Mouse (Mus musculus): ENCODE results near the gene Rac3. TPM values are rescaled to one million over a fixed set of nuclear protein-coding genes. Genes with fewer than 3 reads are reported as not detected.
"Not testable (repeated sequence)": the region's sequence is repeated elsewhere in the genome, so short reads cannot be mapped to it uniquely, and the experiment has no call there.

The Rac3 gene
- total RNA-seq, 1 experiment from 2014 or later, result not detected

DNA sequence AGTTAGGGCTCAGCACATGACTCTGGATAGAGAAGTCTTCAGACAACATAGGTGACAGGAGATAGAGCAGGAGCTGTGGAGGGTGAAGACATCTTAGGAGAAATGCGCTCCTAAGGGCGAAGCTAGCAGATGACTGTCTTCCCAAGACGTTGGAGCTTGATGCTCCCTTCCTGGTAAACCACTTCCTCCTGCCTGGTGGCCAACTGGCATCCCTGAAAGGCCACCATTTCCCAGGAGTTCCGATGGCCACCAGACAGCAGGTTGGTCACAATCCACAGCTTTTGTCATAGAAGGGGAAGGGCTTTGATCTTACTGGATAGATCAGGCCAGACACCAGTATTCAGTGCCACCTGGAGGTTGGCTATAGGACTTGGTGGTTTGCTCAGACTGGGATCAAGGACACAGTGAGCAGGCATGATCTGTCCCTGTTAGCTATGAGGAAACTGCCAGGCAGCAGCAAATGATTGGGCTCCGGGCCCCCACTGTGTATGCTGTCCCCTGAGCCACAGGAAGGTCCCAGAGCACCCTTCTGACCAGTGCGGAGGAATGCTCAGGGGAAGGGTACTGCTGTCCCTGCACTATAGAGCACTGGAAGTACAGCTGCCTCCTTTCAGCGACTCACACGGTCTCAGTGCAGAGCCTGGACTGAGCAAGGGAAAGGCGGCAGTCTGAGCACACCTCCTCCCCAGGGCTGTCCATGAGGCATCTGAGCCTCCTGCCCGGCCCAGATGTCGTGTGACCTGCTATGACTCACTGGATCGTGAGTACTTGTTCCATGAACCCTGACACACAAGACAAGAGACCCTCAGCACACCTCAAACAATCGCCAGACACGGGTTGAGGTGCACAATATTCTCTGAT is 40.8 kb downstream of the Rac3 start:
- ATAC-seq (ENCODE audit: extremely low read depth, insufficient number of reproducible peaks, low FRiP score, poor library complexity, severe bottlenecking), result no peak

DNA sequence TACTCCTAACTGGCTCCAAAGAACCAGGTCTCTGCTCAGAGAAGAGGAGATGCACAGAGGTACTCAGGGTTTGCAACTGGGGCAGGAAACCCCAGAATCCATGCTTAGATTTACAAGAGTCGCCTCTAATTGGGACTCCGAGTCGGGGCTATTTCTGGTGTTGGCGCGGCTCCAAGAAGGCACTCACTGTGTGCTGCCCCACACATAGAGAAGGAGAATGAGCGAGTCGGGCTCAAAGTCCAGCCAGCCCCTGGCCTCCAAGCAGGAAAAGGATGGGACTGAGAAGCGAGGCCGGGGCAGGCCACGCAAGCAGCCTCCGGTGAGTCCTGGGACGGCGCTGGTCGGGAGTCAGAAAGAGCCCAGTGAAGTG is 41.4 kb downstream of the Rac3 start, which contains the start of gene Hmga1b:
Hmga1b (plus strand) TSS at position 123 of the 370 bp plus-strand sequence.
- ATAC-seq (ENCODE audit: extremely low read depth, insufficient number of reproducible peaks, low FRiP score, poor library complexity, severe bottlenecking), result not testable (repeated sequence)

DNA sequence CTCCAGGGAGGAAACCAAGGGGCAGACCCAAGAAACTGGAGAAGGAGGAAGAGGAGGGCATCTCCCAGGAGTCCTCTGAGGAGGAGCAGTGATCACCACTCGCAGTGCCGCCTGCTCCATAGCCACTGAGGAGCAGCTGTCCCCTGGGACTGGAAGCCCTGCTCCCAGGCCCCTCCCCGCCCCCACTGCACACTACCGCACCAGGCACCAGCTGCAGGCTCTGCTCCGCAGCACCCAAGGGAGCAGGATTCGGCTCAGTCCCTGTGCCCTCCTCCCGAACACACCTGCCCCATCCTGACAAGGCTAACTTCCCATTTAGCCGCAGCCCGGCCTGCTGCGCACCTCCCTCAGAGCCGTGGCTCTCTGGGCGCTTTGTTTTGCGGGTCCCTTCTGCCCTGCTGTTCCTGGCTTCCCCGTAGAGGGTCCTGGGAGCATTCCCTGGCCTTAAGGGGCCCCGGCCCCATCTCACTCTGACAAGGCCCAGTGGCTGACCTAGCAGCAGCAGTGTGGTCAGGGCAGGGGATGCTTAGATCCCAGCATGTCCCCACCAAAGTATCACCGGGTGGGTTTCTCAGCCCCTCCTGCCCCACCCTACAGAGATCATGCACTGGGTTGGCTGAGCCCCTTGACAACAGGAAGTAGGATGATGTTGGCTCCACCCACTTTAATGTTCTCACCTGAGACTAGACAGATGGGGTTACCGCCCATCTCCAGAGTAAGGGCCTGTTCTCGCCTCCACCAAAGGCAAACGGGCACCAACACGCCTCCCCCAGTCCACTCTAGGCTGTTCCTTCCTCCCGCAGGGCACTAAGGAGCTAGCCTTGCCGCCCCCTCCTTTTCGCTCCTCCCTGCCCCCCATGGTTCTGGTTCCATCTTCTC is 42.1 kb downstream of the Rac3 start:
- not testable (repeated sequence) for ATAC-seq (ENCODE audit: extremely low read depth, insufficient number of reproducible peaks, low FRiP score, poor library complexity, severe bottlenecking)

DNA sequence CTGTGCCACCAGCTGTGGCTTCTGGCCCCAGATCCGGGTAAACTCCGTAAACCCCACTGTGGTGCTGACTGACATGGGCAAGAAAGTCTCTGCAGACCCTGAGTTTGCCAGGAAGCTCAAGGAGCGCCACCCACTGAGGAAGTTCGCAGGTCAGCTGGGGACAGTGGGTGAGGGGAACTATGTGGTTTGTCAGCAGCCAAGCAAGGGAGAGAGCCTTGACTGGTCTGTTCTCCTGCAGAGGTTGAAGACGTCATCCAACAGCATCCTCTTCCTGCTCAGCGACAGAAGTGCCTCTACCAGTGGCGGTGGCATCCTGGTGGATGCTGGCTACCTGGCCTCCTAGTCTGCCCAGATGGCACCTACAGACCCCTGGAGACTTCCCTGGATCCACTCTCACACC is 45.8 kb downstream of the Rac3 start:
- peak; percentile 22 for ATAC-seq (ENCODE audit: extremely low read depth, insufficient number of reproducible peaks, low FRiP score, poor library complexity, severe bottlenecking)

DNA sequence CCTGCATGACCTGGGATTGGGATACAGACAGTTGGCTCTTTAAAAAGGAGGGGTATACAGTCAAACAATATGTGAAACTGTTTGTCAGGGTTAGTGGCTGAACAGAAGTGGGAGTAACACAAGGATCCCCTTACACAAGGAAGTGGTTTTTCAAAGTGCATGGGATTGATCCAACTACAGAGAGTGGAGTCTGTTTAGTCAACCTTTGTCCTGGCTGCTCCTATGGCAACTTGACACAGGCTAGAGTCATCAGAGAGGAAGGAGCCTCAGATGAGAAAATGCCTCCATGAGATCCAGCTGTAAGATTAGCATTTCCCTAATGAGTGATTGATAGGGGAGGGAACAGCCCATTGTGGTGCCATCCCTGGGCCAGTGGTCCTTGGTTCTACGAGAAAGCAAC is 46.9 kb downstream of the Rac3 start:
- ATAC-seq (ENCODE audit: extremely low read depth, insufficient number of reproducible peaks, low FRiP score, poor library complexity, severe bottlenecking), result no peak

DNA sequence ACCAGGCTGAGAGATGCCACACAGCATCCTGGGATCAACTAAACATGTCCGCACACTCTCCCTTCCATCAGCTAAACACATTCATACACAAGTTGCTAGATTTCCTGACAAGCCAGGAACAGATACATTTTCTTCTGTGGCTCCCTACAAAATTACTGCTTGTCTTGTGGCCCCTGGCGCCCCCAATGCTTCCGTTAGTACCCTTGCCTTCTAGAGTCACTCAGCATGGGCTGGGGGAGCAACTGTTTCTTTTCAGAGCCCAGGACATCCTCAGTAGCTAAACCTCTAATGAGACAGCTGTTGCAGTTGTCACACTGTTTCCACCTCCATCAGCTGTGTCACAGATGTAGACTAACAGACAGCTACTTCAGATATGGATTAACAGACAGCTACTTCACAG is 51.5 kb downstream of the Rac3 start:
- no peak for ATAC-seq (ENCODE audit: extremely low read depth, insufficient number of reproducible peaks, low FRiP score, poor library complexity, severe bottlenecking)

Other genes with a start within 250 kb of the Rac3 start
- gene Mrpl12, start 236.9 kb upstream of the Rac3 start, total RNA-seq (2017), result 20.8 and 24.1 TPM in 2 replicates
- gene Slc25a10, start 229.6 kb upstream of the Rac3 start, total RNA-seq (2017), result 5.0 and 7.9 TPM in 2 replicates
- gene Gcgr, start 190.8 kb upstream of the Rac3 start, total RNA-seq (2017), result 0.23 TPM in 1 of 2 replicates, not detected in the other
- 15.0 and 16.9 TPM in 2 replicates for gene Mcrip1, start 171.7 kb upstream of the Rac3 start, total RNA-seq (2017)
- gene Ppp1r27, start 170.3 kb upstream of the Rac3 start, total RNA-seq (2017), result not detected in 2 replicates
- 122 and 155 TPM in 2 replicates for gene P4hb, start 148.2 kb upstream of the Rac3 start, total RNA-seq (2017)
- gene Arhgdia, start 139.8 kb upstream of the Rac3 start, total RNA-seq (2017), result 166 and 185 TPM in 2 replicates
- 52.7 and 88.0 TPM in 2 replicates for gene Alyref, start 123.1 kb upstream of the Rac3 start, total RNA-seq (2017)
- 15.7 and 22.0 TPM in 2 replicates for gene Anapc11, start 123.0 kb upstream of the Rac3 start, total RNA-seq (2017)
- not detected in 2 replicates for gene Npb, start 113.0 kb upstream of the Rac3 start, total RNA-seq (2017)
- gene Pcyt2, start 103.5 kb upstream of the Rac3 start, total RNA-seq (2017), result 31.7 and 47.8 TPM in 2 replicates
- 181 and 194 TPM in 2 replicates for gene Sirt7, start 96.2 kb upstream of the Rac3 start, total RNA-seq (2017)
- 25.5 and 33.5 TPM in 2 replicates for gene Mafg, start 87.9 kb upstream of the Rac3 start, total RNA-seq (2017)
- gene Pycr1, start 77.7 kb upstream of the Rac3 start, total RNA-seq (2017), result 1.6 TPM in 1 of 2 replicates, not detected in the other
- gene Myadml2, start 73.3 kb upstream of the Rac3 start, total RNA-seq (2017), result not detected in 2 replicates
- gene Notum, start 60.3 kb upstream of the Rac3 start, total RNA-seq (2017), result not detected in 2 replicates
- 59.7 and 74.8 TPM in 2 replicates for gene Aspscr1, start 48.5 kb upstream of the Rac3 start, total RNA-seq (2017)
- gene Cenpx, start 7.7 kb upstream of the Rac3 start, total RNA-seq (2017), result 24.2 and 44.7 TPM in 2 replicates
- gene Lrrc45, start 7.5 kb upstream of the Rac3 start, total RNA-seq (2017), result 47.1 and 47.6 TPM in 2 replicates
- 6.8 and 8.1 TPM in 2 replicates for gene Dcxr, start 5.8 kb downstream of the Rac3 start, total RNA-seq (2017)
- 0.81 TPM in 1 of 2 replicates, not detected in the other for gene Cbr2, start 10.6 kb downstream of the Rac3 start, total RNA-seq (2017)
- 26.0 and 37.3 TPM in 2 replicates for gene Hmga1b, start 41.3 kb downstream of the Rac3 start, total RNA-seq (2017)
- gene Rfng, start 62.7 kb downstream of the Rac3 start, total RNA-seq (2017), result 3.8 and 5.9 TPM in 2 replicates
- 59.6 and 60.3 TPM in 2 replicates for gene Gps1, start 62.8 kb downstream of the Rac3 start, total RNA-seq (2017)
- 30.9 and 32.5 TPM in 2 replicates for gene Dus1l, start 74.9 kb downstream of the Rac3 start, total RNA-seq (2017)
- gene Fasn, start 103.1 kb downstream of the Rac3 start, total RNA-seq (2017), result 22.0 and 28.3 TPM in 2 replicates
- 3.5 and 4.7 TPM in 2 replicates for gene Ccdc57, start 211.4 kb downstream of the Rac3 start, total RNA-seq (2017)
- gene Slc16a3, start 227.0 kb downstream of the Rac3 start, total RNA-seq (2017), result 216 and 232 TPM in 2 replicates

Measured in neutrophil, adult 5-6 weeks (primary cell).